Mouse (Mus musculus) neutrophil, adult 5-6 weeks (primary cell): ENCODE data around the gene Map3k6. TPM values are rescaled to one million over a fixed set of nuclear protein-coding genes. Genes with fewer than 3 reads are reported as not detected.
A peak's percentile ranks its signal among the peaks of the same experiment; 100 is the strongest.

Source experiments
- ATAC-seq: fragments of 151-379, 151-347 bp; 2 replicates; pipeline ENCODE4 v1.8.0; 2017; ENCODE audit warnings: mild to moderate bottlenecking, moderate TSS enrichment; ENCODE audit not compliant: insufficient number of reproducible peaks, poor library complexity, low FRiP score, severe bottlenecking; ENCODE audit errors: extremely low read depth
- total RNA-seq: library from RNA; stranded (forward); fragments of 200-1000 nt; gene quantifications from 2 replicates; pipeline ENCODE4 v1.2.3, GENCODE M21; 2017

The Map3k6 gene
- total RNA-seq, 1 experiment from 2014 or later, result 1.0 TPM

DNA sequence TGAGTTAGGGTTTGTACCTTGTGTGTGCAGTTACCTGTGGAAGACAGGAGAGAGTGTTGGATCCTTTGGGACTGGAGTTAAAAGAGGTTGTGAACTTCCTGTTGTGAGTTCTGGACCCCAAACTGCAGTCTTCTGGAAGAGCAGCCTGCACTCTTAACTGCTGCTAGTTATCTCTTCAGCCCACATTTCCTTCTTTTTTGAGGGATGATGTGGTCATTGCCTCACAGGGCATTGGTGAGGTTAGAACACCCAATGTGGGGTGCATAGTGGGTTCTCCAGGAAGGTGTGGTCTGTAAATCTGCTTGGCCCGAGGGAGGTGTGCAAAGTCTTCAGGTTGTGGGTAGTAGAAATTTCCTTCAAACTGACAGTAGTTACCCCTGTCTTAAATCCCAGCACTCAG lies 3.7 kb downstream of the Map3k6 start:
- no peak for ATAC-seq

GRCm38 (mm10) chr4:133247072-133247471 lies 6.5 kb downstream of the Map3k6 start:
- no peak for ATAC-seq

DNA sequence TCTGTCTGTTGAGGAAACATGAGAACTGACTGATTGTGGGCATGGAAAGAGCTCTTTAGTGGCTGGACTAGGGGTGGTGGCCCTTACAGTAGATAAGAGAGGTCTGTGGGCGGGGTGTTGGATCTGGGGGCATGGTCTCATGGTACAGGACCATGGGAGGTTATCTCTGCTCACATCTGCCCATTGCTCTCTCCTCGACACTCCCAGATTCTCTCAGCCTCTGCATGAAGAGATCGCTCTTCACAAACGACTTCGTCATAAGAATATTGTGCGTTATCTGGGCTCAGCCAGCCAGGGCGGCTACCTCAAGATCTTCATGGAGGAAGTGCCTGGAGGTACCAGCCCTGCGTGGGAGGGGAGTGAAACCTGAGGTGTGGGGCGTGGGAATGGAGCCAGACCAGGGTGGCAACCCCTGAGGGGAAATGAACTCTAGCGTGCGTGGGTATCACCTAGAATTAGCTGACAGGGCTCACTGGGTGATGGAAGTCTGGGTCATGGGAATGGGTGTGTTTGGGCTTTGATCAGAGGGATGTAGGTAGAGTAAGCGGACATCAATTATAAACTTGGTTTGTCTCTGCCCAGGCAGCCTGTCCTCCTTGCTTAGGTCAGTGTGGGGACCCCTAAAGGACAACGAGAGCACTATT lies 7.3 kb downstream of the Map3k6 start:
- no peak for ATAC-seq

GRCm38 (mm10) chr4:133250609-133251008 lies 10.0 kb downstream of the Map3k6 start:
- peak; percentile 47 for ATAC-seq

DNA sequence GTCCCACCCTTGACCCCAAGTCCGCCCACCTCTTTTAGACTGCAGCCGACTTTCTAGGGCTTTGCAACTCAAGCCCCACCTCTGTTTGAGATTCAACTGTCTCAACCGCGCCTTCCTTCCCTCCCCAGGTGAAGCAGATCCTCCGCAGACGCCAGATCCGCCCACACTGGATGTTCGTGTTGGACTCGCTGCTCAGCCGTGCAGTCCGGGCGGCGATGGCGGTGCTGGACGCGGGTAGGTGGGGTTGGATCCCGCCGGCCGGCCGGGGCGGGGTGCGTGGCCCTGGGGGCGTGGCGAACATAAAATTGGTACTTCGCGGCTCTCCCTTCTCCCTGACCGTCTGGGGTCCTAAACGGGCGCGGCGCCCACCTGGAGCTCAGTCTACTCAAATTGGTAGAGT lies 10.6 kb downstream of the Map3k6 start:
- no peak for ATAC-seq

- no peak for ATAC-seq
Measured at GRCm38 (mm10) chr4:133252089-133252488, 11.5 kb downstream of the Map3k6 start.

- no peak for ATAC-seq
Measured at GRCm38 (mm10) chr4:133253412-133253811, 12.8 kb downstream of the Map3k6 start.

DNA sequence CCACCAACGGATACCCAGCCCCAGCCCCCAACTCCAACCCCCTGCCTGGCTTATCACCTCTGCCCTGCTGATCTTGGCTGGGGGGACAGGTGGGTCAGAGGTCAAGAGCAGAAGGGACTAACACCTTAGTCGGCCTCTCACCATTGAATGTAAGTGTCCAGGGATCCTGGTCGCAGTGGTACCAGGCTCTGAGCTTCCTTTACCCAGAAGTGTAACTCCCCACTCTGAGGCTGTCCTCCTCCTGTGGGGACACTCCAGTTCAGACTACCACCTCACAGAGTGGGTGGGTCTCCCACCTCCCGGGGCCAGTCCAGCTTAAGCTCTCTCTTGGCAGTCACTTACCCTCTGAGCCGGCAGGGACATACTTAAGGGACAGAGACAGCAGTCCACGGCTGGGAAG lies 14.8 kb downstream of the Map3k6 start:
- no peak for ATAC-seq

GRCm38 (mm10) chr4:133256820-133257219 lies 16.2 kb downstream of the Map3k6 start:
- ATAC-seq, result no peak

DNA sequence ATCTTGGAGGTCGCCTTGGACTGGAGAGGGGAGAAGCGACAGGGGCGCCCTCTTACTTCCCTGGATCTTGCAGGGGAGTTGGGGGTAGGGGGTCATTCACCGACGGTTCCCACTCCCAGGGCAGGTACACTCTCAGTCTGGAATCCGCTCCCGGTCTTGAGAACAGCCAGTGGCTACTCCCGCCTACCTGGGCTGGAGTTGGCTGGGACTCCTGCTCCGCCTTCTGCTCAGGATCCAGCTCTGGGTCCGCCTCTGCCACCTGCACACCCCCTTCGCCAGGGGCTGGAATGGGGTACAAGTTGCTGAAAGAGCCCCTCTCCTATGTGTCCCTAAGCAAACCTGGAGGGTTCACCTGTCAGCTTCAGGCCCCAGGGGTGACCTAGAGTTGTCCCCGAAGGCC lies 16.6 kb downstream of the Map3k6 start:
- no peak for ATAC-seq

- no peak for ATAC-seq
Measured at GRCm38 (mm10) chr4:133257798-133258408, 17.3 kb downstream of the Map3k6 start.

DNA sequence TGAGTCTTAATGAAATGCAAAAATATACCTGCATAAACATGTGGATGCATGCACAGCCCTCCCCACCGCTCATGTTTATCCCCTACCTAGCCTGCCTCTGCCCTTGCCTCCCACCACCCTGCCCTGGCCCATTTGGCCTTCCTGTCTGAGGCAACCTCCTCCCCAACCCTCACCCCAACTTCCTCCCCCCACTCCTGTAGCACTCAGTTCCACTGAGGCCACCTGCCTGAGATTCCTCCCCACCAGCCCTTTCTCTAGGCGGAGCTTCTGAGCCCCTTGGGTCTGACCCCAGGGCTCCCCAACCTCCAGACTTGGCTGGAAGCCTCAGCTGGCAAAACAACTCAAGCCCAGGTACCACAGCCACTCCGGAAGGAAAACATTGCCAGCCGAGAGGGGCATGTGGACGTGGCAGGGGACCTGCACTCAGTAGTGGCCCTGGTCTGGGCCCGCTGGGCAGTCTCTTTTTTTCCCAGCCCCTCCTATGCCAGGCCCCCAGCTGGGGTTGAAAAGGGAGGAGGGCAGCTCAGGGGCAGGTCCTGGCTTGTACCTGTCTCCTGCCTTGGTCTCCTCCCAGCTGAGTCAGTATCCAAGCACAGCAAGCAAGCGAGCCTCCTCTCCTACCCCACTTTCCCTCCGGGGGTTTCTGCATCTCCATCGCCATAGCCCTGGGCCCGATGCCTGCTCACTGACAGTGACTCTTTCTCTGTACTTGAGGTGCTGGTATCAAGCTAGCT lies 21.2 kb downstream of the Map3k6 start:
- no peak for ATAC-seq

- no peak for ATAC-seq
Measured at GRCm38 (mm10) chr4:133262375-133262765, 21.8 kb downstream of the Map3k6 start.

- ATAC-seq, result no peak
Measured at GRCm38 (mm10) chr4:133262882-133263281, 22.3 kb downstream of the Map3k6 start, which contains the start of gene Sytl1. Gene Sytl1, minus strand, starts transcription at chr4:133263113.

GRCm38 (mm10) chr4:133263756-133264155 lies 23.1 kb downstream of the Map3k6 start:
- ATAC-seq, result no peak

GRCm38 (mm10) chr4:133264559-133264958 lies 23.9 kb downstream of the Map3k6 start:
- no peak for ATAC-seq

- no peak for ATAC-seq
Measured at GRCm38 (mm10) chr4:133265297-133265696, 24.7 kb downstream of the Map3k6 start.

GRCm38 (mm10) chr4:133265759-133266158 lies 25.1 kb downstream of the Map3k6 start:
- ATAC-seq, result no peak

DNA sequence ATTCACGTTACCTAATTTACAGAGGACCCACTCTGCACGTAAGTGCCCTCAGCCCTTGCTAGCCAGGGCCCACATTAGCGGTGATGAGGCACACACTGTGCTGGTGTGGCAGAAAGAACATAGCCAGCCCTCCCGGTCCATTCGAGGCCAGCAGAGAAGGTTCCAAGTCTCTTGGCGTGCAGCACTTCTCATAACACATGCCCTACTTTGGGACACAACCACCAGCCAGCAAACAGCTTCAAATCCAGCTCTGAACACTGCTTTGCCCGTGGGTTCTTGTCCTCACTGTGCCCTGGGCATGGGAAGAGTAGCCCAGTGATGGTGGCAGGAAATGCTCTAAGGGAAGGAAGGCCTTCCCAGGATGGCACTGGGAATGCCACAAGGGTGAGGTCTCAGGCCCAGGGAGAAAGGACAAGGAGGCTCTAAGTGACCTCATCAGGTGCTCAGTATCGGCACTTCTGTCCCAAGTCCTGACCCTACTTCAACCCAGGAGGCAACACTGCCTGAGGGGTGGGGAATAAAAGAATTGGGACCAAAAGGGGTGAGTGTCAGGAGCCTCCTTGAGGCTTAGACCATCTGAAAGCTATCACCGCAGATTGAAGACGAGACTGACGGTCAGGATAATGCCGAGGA lies 25.7 kb downstream of the Map3k6 start:
- ATAC-seq, result no peak

DNA sequence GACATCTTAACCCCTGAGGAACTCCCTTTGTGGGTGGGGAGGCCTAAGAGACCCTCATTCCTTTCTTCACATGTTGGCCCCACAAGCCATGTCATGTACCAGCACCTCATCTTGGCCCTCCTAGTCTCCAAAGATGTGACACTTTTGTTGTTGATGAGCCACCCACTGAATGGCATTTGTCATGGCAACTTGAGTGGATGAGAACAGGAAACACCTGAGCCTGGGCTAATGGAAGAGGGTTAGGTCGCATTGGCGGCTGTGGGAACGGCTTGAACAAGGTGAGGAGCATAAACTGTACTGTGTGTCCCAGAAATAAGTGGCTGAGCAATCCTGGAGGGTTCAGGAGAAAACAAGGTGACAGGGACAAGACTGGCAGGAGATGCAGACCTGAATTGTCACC lies 28.3 kb downstream of the Map3k6 start:
- no peak for ATAC-seq
